Mouse (Mus musculus) kidney, adult 8-10 months (tissue): ENCODE data around the gene Trak1.
"Not testable (repeated sequence)": the region's sequence is repeated elsewhere in the genome, so short reads cannot be mapped to it uniquely, and the experiment has no call there.

Experiments used
- DNase-seq, 2 experiments: peaks; one replicate each; pipeline ENCODE4 v3.0.0; 2022

Trak1 gene

DNA sequence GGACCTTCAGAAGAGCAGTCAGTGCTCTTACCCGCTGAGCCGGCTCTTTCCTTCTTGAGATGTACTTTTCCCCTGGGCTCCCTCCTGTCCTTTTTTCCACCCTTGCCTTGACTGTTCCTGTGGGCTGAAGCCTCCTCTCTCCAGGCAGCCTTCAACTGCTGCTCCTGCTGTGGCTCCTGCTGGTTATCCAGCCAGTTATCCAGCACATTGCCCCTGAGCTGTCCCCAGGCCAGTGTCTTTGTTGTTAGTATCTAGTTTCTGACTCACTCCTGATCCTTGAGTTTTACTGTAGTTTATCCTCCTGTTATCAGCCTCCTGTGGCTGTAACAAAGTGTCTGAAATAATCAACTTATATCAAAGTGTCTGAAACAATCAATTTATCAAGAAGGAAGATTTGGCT, 23.8 kb downstream of the Trak1 start:
- no peak for DNase-seq

- DNase-seq = no peak
These were observed 24.7 kb downstream of the Trak1 start for GRCm38 (mm10) chr9:121322034-121322433.

DNA sequence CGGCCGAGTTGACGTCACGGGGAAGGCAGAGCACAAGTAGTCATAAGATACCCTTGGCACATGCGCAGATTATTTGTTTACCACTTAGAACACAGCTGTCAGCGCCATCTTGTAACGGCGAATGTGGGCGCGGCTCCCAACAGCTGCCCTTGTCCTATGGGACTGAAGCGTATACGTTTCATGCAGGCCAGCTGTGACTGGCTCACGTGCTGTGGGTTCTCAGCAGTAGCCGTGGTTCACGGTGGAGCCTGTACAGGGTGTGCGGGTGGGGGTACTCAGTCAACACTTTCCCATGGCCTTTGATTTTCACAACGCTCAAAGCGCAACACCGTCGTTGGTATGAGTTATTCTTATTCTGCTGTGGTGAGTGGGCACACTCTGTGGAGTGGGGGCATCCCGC, 31.0 kb downstream of the Trak1 start:
- not testable (repeated sequence) for DNase-seq

GRCm38 (mm10) chr9:121329181-121329580, 31.9 kb downstream of the Trak1 start:
- no peak for DNase-seq

GRCm38 (mm10) chr9:121330065-121330464, 32.8 kb downstream of the Trak1 start:
- DNase-seq = no peak

DNA sequence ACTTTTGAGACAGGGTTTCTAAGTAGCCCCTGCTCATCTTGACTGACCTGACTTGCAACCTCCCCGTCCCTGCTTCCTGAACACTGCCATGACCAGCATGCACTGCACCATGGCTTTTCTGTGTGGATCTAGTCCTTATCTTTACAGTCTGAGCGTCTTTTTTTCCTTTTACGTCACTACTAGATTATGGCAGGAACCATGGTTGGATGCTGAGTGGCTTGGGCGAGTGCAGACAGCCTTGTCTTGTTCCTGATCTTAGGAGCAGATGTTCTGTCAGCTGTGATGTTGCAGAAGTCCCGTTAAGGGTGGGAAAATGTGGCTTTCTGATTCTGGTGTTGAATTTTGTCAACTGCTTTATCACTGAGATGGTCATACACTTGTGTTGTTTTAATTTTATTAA, 34.1 kb downstream of the Trak1 start:
- DNase-seq = no peak

DNA sequence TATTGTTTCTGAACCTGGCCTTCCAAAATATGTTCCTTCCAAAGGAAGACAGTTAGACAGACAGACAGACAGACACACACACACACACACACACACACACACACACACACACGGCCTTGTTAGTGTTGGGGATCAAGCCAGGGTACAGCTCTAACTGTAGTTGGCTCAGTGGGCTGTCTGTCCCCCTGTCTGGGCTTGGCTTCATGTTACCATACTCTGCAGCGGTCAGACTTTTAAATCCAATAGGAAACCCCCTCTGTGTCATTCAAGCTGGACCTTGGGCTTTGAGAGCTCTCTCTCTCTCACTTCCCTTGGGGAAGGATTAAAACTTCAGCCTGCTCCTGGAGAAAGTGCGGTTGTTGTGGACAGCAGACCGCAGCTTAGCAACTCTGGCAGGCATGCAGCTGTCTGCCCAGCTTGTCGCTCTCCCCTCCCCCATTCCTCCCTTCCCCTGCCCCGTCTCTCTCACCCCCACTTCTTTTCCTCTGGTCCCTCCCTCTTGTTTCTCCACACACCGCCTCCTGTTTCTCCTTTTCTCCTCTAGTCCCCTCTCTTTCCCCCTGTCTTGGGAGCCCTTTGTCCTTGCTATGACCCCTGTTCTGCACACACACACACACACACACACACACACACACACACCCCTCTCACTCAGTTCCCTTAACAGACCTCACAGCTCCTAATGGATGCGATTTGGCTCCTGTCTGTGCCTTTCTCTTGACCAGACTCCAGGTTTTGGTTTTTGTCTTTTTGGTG, 34.8 kb downstream of the Trak1 start:
- no peak for DNase-seq

- no peak for DNase-seq
These were observed 36.3 kb downstream of the Trak1 start for GRCm38 (mm10) chr9:121333559-121333958.

- no peak for DNase-seq
These were observed 37.1 kb downstream of the Trak1 start for GRCm38 (mm10) chr9:121334311-121334851.

DNA sequence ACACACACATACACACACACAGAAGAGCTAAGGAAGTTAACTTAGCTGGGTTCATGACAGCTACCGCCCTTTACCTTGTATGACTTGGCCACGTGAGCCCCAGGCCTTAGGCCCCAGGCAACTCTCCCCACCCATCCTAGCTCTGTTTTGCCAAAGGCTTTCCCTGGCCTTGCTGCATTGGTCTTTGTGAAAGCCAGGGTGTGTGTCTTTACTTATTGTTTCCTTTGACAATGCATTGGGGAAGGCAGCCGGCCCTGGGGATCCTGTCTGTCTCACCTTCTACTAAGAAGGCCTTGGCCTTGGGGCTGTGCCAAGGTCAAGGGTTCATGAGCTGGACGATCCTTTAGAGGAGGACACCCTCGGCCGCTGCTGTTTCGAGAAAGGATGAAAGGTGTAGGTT, 38.3 kb downstream of the Trak1 start:
- peak; percentile 63 to 74 for DNase-seq

DNA sequence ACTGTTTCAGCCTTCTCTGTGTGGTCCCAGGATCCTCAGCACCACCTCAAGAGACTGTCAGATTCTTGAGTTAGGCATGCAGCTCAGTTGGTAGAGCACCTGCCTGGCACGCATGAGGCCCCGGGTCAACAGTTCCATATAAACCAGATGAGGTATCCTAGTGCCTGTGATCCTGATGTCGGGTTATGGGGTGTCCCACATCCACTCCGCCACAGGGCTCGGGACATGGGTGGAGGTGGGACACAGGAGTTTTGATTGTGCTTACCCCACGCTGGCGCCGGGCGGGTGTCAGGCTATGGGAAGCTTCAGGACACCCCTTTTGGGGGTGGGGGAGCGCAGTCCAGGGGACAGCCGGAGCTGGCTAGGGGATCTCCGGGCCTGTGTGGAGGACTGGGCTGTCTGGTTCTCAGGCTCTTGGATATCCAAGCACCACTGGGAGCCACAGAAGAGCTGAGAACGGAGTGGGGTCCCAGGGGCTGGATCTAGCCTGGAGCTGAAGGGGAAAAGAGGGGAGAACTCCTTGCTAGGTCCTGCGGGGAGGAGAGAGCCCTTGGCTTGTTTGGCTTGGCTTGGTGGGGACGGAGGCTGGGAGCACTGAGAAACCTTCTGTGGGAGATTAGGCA, 39.1 kb downstream of the Trak1 start:
- no peak for DNase-seq

GRCm38 (mm10) chr9:121337216-121337937, 40.1 kb downstream of the Trak1 start:
- DNase-seq = no peak

DNA sequence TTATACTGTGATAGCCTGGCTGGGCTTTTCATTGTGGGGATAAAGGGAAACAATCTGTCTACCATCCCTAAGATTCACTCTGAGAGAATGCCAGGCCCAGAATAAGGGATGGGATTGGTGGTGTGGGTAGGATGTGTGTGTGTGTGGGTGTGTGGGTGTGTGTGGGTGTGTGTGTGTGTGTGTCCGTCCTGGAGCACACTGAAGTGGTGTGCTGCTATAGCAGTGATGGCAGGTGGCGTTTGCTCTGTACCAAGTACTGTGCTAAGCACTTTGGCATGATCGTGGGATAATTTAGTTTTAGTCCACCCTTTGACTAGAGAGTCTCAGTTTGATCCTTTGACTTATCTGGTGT, 40.6 kb downstream of the Trak1 start:
- DNase-seq = no peak

- no peak for DNase-seq
These were observed 44.5 kb downstream of the Trak1 start for GRCm38 (mm10) chr9:121341832-121342231.

- peak; percentile 82 to 85 for DNase-seq
These were observed 45.3 kb downstream of the Trak1 start for GRCm38 (mm10) chr9:121342510-121343110.

DNA sequence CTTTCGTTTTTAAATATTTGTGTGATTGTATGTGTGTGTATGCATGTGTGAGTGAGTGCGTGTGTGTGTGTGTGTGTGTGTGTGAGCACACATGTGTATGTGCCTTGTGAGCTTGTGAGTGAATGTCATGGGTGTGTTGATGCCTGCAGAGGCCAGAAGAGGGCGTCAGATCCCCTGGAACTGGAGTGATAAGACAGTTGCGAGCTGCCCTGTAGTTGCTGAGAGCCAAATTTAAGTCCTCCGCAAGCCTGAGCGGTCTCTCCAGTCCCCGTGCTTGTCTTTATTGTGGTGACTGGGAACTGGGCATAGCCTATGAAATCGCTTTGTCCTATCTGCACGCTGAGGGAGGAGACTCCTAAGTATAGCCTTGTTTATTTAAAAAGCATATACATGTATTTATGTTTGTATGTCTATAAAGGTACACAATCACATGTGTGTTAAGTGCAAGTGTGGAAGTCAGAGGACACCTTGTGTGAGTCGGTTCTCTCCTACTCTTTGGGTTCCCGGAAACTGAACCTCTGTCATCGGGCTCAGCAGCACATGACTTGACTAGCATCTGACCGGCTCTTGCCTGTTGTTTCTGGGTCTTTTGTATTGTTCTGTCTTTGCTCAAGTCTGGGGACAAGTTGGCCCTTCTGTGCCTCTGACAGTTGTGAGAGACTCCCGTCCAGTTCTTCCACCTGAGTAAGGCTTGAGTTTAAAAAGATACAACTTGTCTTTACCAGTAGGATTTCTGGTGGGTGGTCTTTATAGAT, 46.0 kb downstream of the Trak1 start:
- peak in 1 of 2 experiments; percentile 59 for DNase-seq

DNA sequence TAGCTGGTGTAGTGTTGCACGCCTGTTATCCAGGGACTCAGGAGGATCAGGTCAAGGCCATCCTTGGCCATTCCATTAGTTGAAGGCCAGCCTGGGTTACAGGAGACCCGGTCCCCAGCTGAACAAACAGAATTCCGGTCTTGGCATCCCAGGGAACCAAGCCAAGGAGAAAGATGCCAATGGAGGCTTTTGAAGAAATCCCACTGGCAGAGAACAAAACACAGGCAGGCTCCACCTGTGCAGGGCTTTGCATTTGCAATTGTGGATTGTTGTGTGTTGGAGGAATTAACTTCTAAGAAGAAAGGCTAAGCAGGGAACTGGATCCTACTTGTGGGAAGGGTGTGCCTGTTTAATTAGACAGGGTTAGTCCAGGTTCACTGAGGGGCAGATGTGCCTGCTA, 47.0 kb downstream of the Trak1 start:
- no peak for DNase-seq

GRCm38 (mm10) chr9:121345427-121346130, 48.3 kb downstream of the Trak1 start:
- peak; percentile 85 to 89 for DNase-seq

- DNase-seq = no peak
These were observed 49.3 kb downstream of the Trak1 start for GRCm38 (mm10) chr9:121346635-121347034.

DNA sequence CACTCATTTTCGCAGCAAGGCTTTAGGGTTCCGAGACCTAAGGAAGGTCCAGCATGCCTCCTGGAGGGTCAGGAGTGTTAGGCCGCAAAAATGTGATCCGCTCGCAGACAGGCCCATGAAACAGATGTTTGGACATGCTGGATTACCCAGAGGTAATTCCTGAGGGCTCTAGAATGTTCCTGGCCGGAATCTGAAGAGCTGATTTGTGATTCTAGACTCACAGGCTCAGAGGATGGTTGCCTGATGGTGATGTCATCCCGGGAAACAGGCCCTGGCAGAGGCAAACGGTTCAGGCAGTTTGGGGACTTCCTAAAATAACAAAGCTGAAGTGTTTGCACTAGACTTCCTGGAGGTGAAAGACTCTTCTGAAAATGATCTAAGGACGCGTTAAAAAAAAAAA, 50.7 kb downstream of the Trak1 start:
- DNase-seq = peak in 1 of 2 experiments; percentile 44

DNA sequence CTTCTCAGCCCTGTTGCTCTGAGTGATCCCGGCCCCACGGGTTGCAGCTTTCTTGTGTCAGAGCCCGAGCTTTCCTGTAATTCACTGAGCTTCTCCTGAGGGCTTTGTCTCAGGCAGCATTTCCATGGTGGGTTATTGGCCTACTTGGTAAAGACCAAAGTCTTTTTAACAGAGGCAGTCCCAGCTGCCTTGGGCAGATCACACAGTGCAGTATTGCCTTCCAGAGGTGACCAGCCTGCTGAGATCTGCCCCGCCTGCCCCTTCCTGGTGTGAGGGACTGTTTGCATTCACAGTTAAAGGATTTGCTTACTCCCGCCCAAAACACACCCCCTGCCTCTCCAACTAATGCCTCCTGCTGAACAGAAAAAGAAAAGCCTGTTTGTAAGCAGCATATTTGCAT, 51.2 kb downstream of the Trak1 start:
- DNase-seq = peak; percentile 42 to 58

DNA sequence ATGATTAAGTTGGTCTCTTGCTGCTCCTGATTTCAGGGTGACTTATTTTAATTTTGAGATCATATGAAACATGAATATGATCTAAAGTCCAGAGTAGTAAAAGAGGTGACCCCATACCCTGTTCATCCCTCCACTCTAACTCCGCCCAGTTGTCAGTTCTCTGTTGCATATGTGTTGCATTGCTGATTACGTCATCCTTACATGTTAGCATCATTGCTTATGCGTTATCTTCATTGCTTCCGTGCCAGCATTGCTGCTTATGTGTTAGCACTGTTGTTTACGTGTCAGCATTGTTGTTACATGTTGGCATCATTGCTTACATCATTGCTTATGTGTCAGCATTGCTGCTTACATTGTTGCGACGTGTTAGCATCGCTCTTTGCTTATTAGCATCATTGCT, 51.8 kb downstream of the Trak1 start:
- DNase-seq = no peak
